Mouse (Mus musculus): ENCODE data around the gene Tnn.

DNA sequence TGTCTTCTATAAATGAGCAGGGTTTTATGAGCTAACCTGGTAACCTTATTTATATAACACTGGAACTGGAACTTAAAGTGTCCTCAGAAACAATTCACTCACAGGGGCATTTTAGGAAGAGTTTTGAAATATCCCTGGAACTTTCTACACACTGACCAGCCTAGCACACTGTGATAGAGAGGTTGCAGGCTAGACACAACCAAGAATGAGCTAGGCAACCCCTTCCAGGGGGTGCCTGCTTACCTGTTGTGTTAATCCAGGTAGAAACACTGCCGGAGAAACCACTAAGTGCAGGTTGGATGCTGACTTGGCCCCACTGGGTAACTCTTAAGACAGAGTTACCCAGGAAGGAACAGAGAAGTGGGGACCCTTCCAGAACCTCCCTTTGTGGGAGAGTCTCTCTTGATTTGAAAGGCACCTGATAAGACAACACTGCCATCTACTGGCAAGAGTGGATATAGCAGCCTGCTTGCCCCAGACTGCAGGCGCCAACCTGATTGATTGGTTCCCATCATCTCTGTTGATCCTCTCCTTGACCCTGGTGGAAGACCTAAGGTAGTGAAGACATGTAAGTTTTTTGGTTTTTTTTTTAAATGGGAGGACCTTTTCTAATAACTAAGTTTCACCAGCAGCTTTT is 72.5 kb downstream of the Tnn start:
- TF ChIP-seq CTCF (conservative IDR thresholded peaks at IDR 0.05 in 1 of 2, IDR thresholded peaks at IDR 0.05 in 1 of 2; ENCODE audit: low read depth in 2 of 2, low read length in 2 of 2) = peak; percentile 94 to 96
- no peak for TF ChIP-seq MAFK (IDR thresholded peaks at IDR 0.05; ENCODE audit: insufficient replicate concordance, low read length)
- TF ChIP-seq POLR2A (IDR thresholded peaks at IDR 0.05; ENCODE audit: low read depth, low read length) = no peak
- TF ChIP-seq MAZ (IDR thresholded peaks at IDR 0.05; ENCODE audit: low read depth, low read length) = no peak
- no peak for TF ChIP-seq POLR2AphosphoS2 (IDR thresholded peaks at IDR 0.05; ENCODE audit: low read depth, low read length)
- no peak for TF ChIP-seq GABPA (IDR thresholded peaks at IDR 0.05; ENCODE audit: insufficient replicate concordance, low read depth, low read length)
- no peak for TF ChIP-seq NRF1 (IDR thresholded peaks at IDR 0.05; ENCODE audit: low read depth, low read length)
- 0 out of 2 replicates have a peak, but pooled peaks have one; percentile 22 for TF ChIP-seq IRF4 (IDR thresholded peaks at IDR 0.05; ENCODE audit: low read depth, low read length)
- TF ChIP-seq ZC3H11A (IDR thresholded peaks at IDR 0.05; ENCODE audit: low read depth, low read length) = peak; percentile 89
- TF ChIP-seq MYC (IDR thresholded peaks at IDR 0.05; ENCODE audit: low read depth, low read length) = no peak
- TF ChIP-seq ZKSCAN1 (IDR thresholded peaks at IDR 0.05; ENCODE audit: borderline replicate concordance, low read depth, low read length) = no peak
- TF ChIP-seq EP300 (IDR thresholded peaks at IDR 0.05; ENCODE audit: low read length) = no peak
- TF ChIP-seq SIN3A (IDR thresholded peaks at IDR 0.05; ENCODE audit: low read length) = no peak
